Comparison of ENCODE assay signal across 20 mouse cellular contexts in the genomic region with DNA sequence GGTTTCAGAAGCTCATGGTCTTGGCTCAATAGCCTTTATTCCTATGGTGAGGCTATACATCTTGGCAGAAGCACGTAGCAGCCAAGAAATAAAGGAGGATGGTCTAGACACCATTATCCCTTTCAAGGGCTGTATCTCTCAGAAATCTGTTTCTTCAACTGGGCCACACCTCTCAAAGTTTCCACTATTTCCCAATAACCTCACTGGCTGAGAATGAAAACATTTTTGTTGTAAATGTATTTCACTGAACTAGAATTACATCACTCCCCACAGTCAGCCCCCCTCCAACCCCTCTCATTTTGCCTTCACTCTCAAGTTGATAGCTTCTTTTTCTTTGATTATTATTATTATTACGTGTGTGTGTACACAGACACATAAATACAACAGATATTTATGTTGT.
"Had no signal": no experiment of that assay in that cellular context is flagged by ENCODE, and none has a peak within 500 bp of the region (broad histone marks: within the 10 kb centered on the region; RNA-seq: fewer than 3 reads in every experiment).

No protein-coding gene starts in this region.

- H3K36me3 ChIP-seq: liver, embryonic 13.5 days; liver, embryonic 15.5 days; midbrain, embryonic 10.5 days; midbrain, embryonic 12.5 days; neural tube, embryonic 13.5 days; neural tube, embryonic 15.5 days had no signal

- H3K27me3 ChIP-seq: liver, embryonic 13.5 days; liver, embryonic 15.5 days; midbrain, embryonic 12.5 days; neural tube, embryonic 13.5 days; neural tube, embryonic 15.5 days had no signal

- H3K9me3 ChIP-seq: liver, embryonic 13.5 days; liver, embryonic 15.5 days; midbrain, embryonic 10.5 days; midbrain, embryonic 12.5 days; neural tube, embryonic 13.5 days; neural tube, embryonic 15.5 days had no signal

- H3K27ac ChIP-seq: liver, embryonic 13.5 days; liver, embryonic 15.5 days; macrophage; midbrain, embryonic 10.5 days; midbrain, embryonic 12.5 days; neural tube, embryonic 13.5 days; neural tube, embryonic 15.5 days had no signal

- H3K4me2 ChIP-seq: liver, embryonic 13.5 days; liver, embryonic 15.5 days; lung, embryonic 14.5 days; midbrain, embryonic 12.5 days; neural tube, embryonic 13.5 days; neural tube, embryonic 15.5 days had no signal

- DNase-seq: liver, embryonic 13.5 days; liver, postnatal 0 days; lung, embryonic 14.5 days; midbrain, embryonic 14.5 days; retina, postnatal 1 day; right cerebral cortex, adult 18-20 months; right cerebral cortex, postnatal 25 days; right cerebral cortex, postnatal 4 days; spleen, adult 18-20 months; thymus, adult 18-20 months; thymus, postnatal 14 days; thymus, postnatal 36 days had no signal

- H3K4me1 ChIP-seq: liver, embryonic 13.5 days; liver, embryonic 15.5 days; midbrain, embryonic 10.5 days; midbrain, embryonic 12.5 days; neural tube, embryonic 15.5 days had no signal

- H3K9ac ChIP-seq: liver, embryonic 13.5 days; liver, embryonic 15.5 days; liver, postnatal 0 days; lung, embryonic 14.5 days; midbrain, embryonic 12.5 days; neural tube, embryonic 13.5 days; neural tube, embryonic 15.5 days had no signal

- ATAC-seq: liver, postnatal 0 days; midbrain, embryonic 16.5 days had no signal

- H3K4me3 ChIP-seq: liver, embryonic 13.5 days; liver, embryonic 15.5 days; midbrain, embryonic 10.5 days; midbrain, embryonic 12.5 days; myocyte; neural tube, embryonic 13.5 days; neural tube, embryonic 15.5 days had no signal
